Mouse (Mus musculus) gastrocnemius, postnatal 36 days (tissue): ENCODE results near the gene Ano5. TPM values are rescaled to one million over a fixed set of nuclear protein-coding genes. Genes with fewer than 3 reads are reported as not detected.

Experiments used
- DNase-seq, 2 experiments: peaks; one replicate each; pipeline ENCODE4 v3.0.0; 2022
- intact Hi-C: fragments of 180-260 bp; cut with DNase I; formaldehyde crosslinking; loops from one replicate; pipeline ENCODE4 v1.15.1; 2025
- long read RNA-seq, 2 experiments: library from polyadenylated mRNA; stranded (forward); transcript quantifications; one replicate each; pipeline ENCODE4 v2.0.0; 2021
- total RNA-seq, 2 experiments: library from RNA; stranded (reverse); gene quantifications; 2 replicates each; pipeline ENCODE4 v1.2.3; 2021

Gene Ano5
- 100 to 1,000 TPM; 106 to 109 TPM for total RNA-seq
- long read RNA-seq, experiment 1, partial matches to known transcripts, result 3 of 28 reads
- long read RNA-seq, experiment 1, other reads (novel, unspliced or antisense), result 25 of 28 reads
- long read RNA-seq, experiment 2, full-length matches to known transcripts, result 2 of 31 reads
- long read RNA-seq, experiment 2, partial matches to known transcripts, result 4 of 31 reads
- long read RNA-seq, experiment 2, other reads (novel, unspliced or antisense), result 25 of 31 reads

GRCm38 (mm10) chr7:51510671-51511651, at the start of gene Ano5:
Gene Ano5 (plus strand): TSS chr7:51511029.
- intact Hi-C loops, result no loop called here
- peak; percentile 65 to 70 for DNase-seq

- DNase-seq, result no peak
- intact Hi-C loops, result loop anchor here (2.0 kb wide), 1 partner anchor 41 kb away; no protein-coding TSS in a partner anchor
Measured at GRCm38 (mm10) chr7:51499396-51499795, 11.4 kb upstream of the Ano5 start.

- DNase-seq, result no peak
- intact Hi-C loops, result no loop called here
Measured at GRCm38 (mm10) chr7:51503940-51504339, 6.9 kb upstream of the Ano5 start.

- intact Hi-C loops, result no loop called here
- DNase-seq, result no peak
Measured at GRCm38 (mm10) chr7:51510147-51510546, 682 bp upstream of the Ano5 start.

- intact Hi-C loops, result no loop called here
- no peak for DNase-seq
Measured at GRCm38 (mm10) chr7:51539344-51539743, 28.5 kb downstream of the Ano5 start.

GRCm38 (mm10) chr7:51540736-51541135, 29.9 kb downstream of the Ano5 start:
- intact Hi-C loops, result loop anchor here (2.0 kb wide), 1 partner anchor 42 kb away; no protein-coding TSS in a partner anchor
- DNase-seq, result peak in 1 of 2 experiments; percentile 29

GRCm38 (mm10) chr7:51600021-51600420, 89.2 kb downstream of the Ano5 start:
- DNase-seq, result no peak
- intact Hi-C loops, result no loop called here

- no peak for DNase-seq
- intact Hi-C loops, result no loop called here
Measured at GRCm38 (mm10) chr7:51603741-51604140, 92.9 kb downstream of the Ano5 start.

- intact Hi-C loops, result no loop called here
- no peak for DNase-seq
Measured at GRCm38 (mm10) chr7:51614404-51614803, 103.6 kb downstream of the Ano5 start.

GRCm38 (mm10) chr7:51617941-51618340, 107.1 kb downstream of the Ano5 start:
- no peak for DNase-seq
- intact Hi-C loops, result loop anchor here (1.0 kb wide), 1 partner anchor 354 kb away; no protein-coding TSS in a partner anchor

GRCm38 (mm10) chr7:51618412-51618811, 107.6 kb downstream of the Ano5 start:
- intact Hi-C loops, result loop anchor here (1.0 kb wide), 1 partner anchor 354 kb away; no protein-coding TSS in a partner anchor
- no peak for DNase-seq

GRCm38 (mm10) chr7:51619977-51620376, 109.1 kb downstream of the Ano5 start:
- intact Hi-C loops, result no loop called here
- no peak for DNase-seq

- intact Hi-C loops, result no loop called here
- peak; percentile 23 to 43 for DNase-seq
Measured at GRCm38 (mm10) chr7:51621694-51622145, 110.9 kb downstream of the Ano5 start, which contains the start of gene Slc17a6. Gene Slc17a6 (plus strand): TSS chr7:51622006.

- DNase-seq, result no peak
- intact Hi-C loops, result no loop called here
Measured at GRCm38 (mm10) chr7:51622196-51622595, 111.4 kb downstream of the Ano5 start.

GRCm38 (mm10) chr7:51622666-51623065, 111.8 kb downstream of the Ano5 start:
- intact Hi-C loops, result no loop called here

GRCm38 (mm10) chr7:51624336-51624897, 113.6 kb downstream of the Ano5 start:
- intact Hi-C loops, result no loop called here
- DNase-seq, result no peak

More at GRCm38 (mm10) chr7:51622666-51623065, 111.8 kb downstream of the Ano5 start:
- DNase-seq, result no peak

GRCm38 (mm10) chr7:51625161-51625560, 114.3 kb downstream of the Ano5 start:
- no peak for DNase-seq
- intact Hi-C loops, result no loop called here

GRCm38 (mm10) chr7:51625591-51626255, 114.9 kb downstream of the Ano5 start:
- intact Hi-C loops, result no loop called here
- no peak for DNase-seq

- intact Hi-C loops, result no loop called here
Measured at GRCm38 (mm10) chr7:51626451-51627000, 115.7 kb downstream of the Ano5 start.

More at GRCm38 (mm10) chr7:51626451-51627000, 115.7 kb downstream of the Ano5 start:
- DNase-seq, result no peak
